Mouse (Mus musculus) intestine, postnatal 0 days (tissue): ENCODE results near the gene Tor4a. TPM values are rescaled to one million over a fixed set of nuclear protein-coding genes. Genes with fewer than 3 reads are reported as not detected.

Experiments used
- ATAC-seq: fragments of 200-750 bp; cut with Nextera tagmentation; 2 replicates; pipeline ENCODE4 v1.8.0; 2017; ENCODE audit warnings: mild to moderate bottlenecking, moderate TSS enrichment, moderate library complexity
- H3K27ac ChIP-seq: fragments of 300-500 bp; sonication (generic); 2 replicates; pipeline ENCODE4 v1.5.1; 2014; ENCODE audit warnings: mild to moderate bottlenecking, low read depth, low read length, moderate library complexity
- H3K27me3 ChIP-seq: fragments of 300-500 bp; sonication (generic); replicated peaks from 2 replicates; pipeline ENCODE4 v1.6.1; 2014; ENCODE audit warnings: low read length, mixed read lengths; ENCODE audit not compliant: control insufficient read depth, insufficient read depth
- H3K36me3 ChIP-seq: fragments of 300-500 bp; sonication (generic); 2 replicates; pipeline ENCODE4 v1.6.1; 2014; ENCODE audit warnings: mild to moderate bottlenecking, moderate library complexity; ENCODE audit not compliant: control insufficient read depth, insufficient read depth
- H3K4me1 ChIP-seq: fragments of 300-500 bp; sonication (generic); replicated peaks from 2 replicates; pipeline ENCODE4 v1.6.1; 2014; ENCODE audit warnings: antibody characterized with exemption, low read length, mixed read lengths; ENCODE audit not compliant: control insufficient read depth, insufficient read depth
- H3K4me2 ChIP-seq: fragments of 300-500 bp; sonication (generic); replicated peaks from 2 replicates; pipeline ENCODE4 v1.6.1; 2014; ENCODE audit warnings: low read depth, mild to moderate bottlenecking, moderate library complexity
- H3K4me3 ChIP-seq: fragments of 300-500 bp; sonication (generic); 2 replicates; pipeline ENCODE4 v1.5.1; 2014; ENCODE audit warnings: low read depth, low read length
- H3K9ac ChIP-seq: fragments of 300-500 bp; sonication (generic); 2 replicates; pipeline ENCODE4 v1.6.1; 2014; ENCODE audit warnings: mild to moderate bottlenecking, low read depth, low read length
- H3K9me3 ChIP-seq: fragments of 300-500 bp; sonication (generic); 2 replicates; pipeline ENCODE4 v1.6.1; 2016; ENCODE audit warnings: mixed run types; ENCODE audit not compliant: control insufficient read depth
- CTCF ChIP-seq: sonication (generic); IDR thresholded peaks from 2 replicates; pipeline ENCODE4 v1.5.1; 2016; ENCODE audit warnings: low read depth, mild to moderate bottlenecking, control low read depth, antibody characterized with exemption, moderate library complexity
- WGBS: fragments of 180-500 bp; shearing (Covaris S2); extraction: QIAGEN DNeasy Blood & Tissue Kit; methylation state at CpG from one replicate; pipeline ENCODE4 v1.1.7; 2014; 5-methylcytosine and 5-hydroxymethylcytosine counted together
- polyA plus RNA-seq: library from polyadenylated mRNA; unstranded; fragments of >200 nt; fragmentation: Nextera tagmentation; extraction: Ambion mirVana; gene quantifications from 2 replicates; pipeline ENCODE4 v1.2.1, GENCODE M21; 2015

The Tor4a gene
- polyA plus RNA-seq, 1 experiment from 2014 or later: 12.6 TPM

DNA sequence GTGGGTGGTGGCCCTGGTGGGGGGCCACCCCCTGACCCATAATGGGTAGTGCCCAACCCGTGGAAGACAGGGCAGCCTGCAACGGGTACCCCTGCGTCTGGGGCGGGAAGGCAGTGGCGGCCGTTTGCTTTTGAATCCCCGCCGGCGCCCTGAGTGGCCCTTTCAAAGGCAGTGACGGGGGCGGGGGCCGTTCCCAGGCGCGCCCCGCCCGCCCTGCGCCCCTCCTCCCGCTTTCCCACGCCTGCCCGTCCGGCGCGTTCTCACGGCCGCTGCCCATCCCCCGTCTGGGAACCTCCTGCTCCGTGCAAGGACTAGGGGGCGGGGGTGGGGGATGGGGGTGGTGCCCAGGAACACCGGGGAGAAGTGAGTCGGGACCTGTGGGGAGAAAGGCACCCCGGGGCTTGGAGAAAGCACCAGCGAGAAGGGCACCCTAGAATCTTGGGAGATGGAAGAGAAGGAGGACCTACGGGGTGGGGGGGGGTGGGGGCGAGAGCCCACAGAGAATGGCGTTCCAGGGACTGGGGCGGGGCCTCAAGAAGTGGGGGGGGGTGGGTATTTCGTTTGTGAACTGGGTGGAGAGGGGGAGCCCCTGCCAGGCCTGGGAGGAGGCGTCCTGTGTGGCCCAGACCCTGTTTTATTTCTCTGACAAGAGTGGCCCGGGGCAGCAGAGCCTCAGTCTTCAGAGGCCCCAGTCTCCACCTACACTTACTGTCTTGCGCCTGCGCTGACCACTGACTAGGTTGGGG, 28.6 kb downstream of the Tor4a start:
- ATAC-seq: peak; percentile 44; the same call in 1 of the 2 replicates
- H3K4me1 ChIP-seq: peaks cover 16% of the 10 kb centered on the region
- H3K9ac ChIP-seq: peak overlapping the region; percentile 35; the same call in 1 of the 2 replicates
- peak overlapping the region; percentile 61 for H3K27ac ChIP-seq
- no peaks in the 10 kb centered on the region for H3K36me3 ChIP-seq
- whole genome bisulfite sequencing: 4% methylated on average over 40 of the region's 41 CpGs
- no peaks in the 10 kb centered on the region for H3K27me3 ChIP-seq
- TF ChIP-seq CTCF: no peak
- H3K4me2 ChIP-seq: peak overlapping the region; percentile 85
- H3K9me3 ChIP-seq: no peaks in the 10 kb centered on the region
- H3K4me3 ChIP-seq: peak overlapping the region; percentile 36

DNA sequence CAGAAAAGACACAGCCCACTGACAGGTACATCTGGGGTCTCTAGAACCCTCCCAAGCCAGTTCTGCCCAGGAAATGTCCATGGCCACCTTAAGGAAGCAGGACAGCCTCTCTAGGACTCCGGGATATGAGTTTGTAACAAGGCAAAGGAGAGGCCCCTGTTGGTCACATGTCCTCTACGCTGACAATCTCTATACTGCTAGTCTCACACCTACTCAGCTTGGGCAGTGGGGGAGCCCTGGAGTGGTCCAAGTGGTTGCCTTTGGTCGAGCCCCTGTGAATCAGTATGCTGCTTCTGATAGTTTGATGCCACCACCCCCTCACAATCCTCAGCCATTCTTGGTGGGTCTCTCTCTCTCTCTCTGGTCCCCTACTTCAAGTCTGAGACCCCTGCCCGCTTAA, 29.2 kb downstream of the Tor4a start:
- TF ChIP-seq CTCF: 0 out of 2 replicates have a peak, but pooled peaks have one; percentile 10
- Histone ChIP-seq H3K4me1 (peaks cover 13% of the 10 kb centered on the region), H3K9ac (peak overlapping the region; percentile 35; the same call in 1 of the 2 replicates), H3K9me3 (no peaks in the 10 kb centered on the region), H3K4me3 (peak overlapping the region; percentile 36), H3K4me2 (peak overlapping the region; percentile 85), H3K36me3 (no peaks in the 10 kb centered on the region), H3K27ac (peak overlapping the region; percentile 61), H3K27me3 (no peaks in the 10 kb centered on the region)
- ATAC-seq: peak; percentile 53
- 20% methylated on average over 4 of the region's 4 CpGs for WGBS

DNA sequence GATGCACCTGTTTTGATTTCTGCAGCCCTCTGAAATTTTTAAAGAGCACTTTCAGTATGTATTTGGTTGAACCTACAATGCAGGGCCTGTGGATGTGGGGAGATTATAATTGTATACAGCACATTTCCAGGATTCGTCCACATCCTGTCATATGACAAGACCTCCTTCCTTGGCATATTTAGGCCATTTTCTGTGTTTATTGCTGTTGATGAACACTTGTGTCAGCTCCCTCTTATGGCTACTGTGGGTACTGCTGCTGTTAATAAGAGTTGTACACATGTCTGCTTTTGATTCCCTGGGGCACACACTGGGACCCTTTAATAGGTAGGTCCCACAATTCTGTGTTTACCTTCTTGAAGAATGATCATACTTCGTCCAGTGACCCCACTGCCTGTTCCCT, 39.0 kb downstream of the Tor4a start:
- WGBS: 40% methylated on average over 2 of the region's 2 CpGs

DNA sequence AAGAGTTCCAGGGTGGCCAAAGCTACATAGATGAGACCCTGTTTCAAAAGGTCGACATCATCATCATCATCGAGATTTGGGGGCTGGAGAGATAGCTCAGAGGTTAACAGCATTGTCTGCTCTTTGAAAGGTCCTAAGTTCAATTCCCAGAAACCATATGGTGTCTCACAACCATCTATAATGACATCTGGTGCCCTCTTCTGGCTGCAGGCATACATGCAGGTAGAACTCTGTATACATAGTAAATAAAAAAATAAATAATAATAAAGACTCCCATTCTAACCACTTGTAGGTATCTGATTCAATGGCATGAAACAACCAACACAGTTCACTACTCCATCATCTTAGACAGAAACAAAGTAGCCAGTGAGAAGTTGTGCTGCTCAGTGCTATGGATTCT, 39.7 kb downstream of the Tor4a start:
- Histone ChIP-seq H3K4me3 (no peak overlapping the region), H3K9ac (no peak overlapping the region), H3K27ac (peak overlapping the region; percentile 47; the same call in 1 of the 2 replicates), H3K36me3 (no peaks in the 10 kb centered on the region), H3K4me2 (no peak overlapping the region), H3K4me1 (no peaks in the 10 kb centered on the region), H3K27me3 (no peaks in the 10 kb centered on the region), H3K9me3 (no peaks in the 10 kb centered on the region)
- 49% methylated on average over 2 of the region's 2 CpGs for WGBS
- no peak for ATAC-seq
- peak; percentile 64 for TF ChIP-seq CTCF

More for the DNA sequence above, 39.0 kb downstream of the Tor4a start:
- Histone ChIP-seq H3K4me3 (no peak overlapping the region), H3K36me3 (no peaks in the 10 kb centered on the region), H3K4me2 (no peak overlapping the region), H3K9me3 (no peaks in the 10 kb centered on the region), H3K4me1 (no peaks in the 10 kb centered on the region), H3K27ac (no peak overlapping the region), H3K9ac (no peak overlapping the region), H3K27me3 (no peaks in the 10 kb centered on the region)
- no peak for ATAC-seq
- peak; percentile 77 for TF ChIP-seq CTCF

DNA sequence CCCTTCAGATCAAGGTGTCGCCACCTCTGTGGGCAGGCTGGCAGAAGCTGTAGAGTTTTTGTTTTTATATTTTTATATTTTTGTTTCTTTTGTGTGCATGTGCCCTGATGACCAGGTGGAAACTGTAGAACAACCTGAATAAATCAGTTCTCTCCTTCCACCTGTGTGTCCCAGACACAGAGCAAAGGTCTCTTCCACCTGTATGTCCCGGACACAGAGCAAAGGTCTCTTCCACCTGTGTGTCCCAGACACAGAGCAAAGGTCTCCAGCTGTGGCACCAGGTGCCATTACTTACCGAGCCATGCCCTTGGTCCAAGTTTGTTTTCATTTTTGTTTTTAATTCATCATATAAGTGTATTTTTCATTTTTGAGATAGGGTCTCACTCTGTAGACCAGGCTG, 40.5 kb downstream of the Tor4a start:
- TF ChIP-seq CTCF: no peak
- H3K4me2 ChIP-seq: no peak overlapping the region
- WGBS: 59% methylated on average over 3 of the region's 3 CpGs
- H3K36me3 ChIP-seq: no peaks in the 10 kb centered on the region
- peak overlapping the region; percentile 77 for H3K27ac ChIP-seq
- H3K27me3 ChIP-seq: no peaks in the 10 kb centered on the region
- no peaks in the 10 kb centered on the region for H3K4me1 ChIP-seq
- ATAC-seq: peak; percentile 96
- no peak overlapping the region for H3K4me3 ChIP-seq
- no peaks in the 10 kb centered on the region for H3K9me3 ChIP-seq
- H3K9ac ChIP-seq: no peak overlapping the region

DNA sequence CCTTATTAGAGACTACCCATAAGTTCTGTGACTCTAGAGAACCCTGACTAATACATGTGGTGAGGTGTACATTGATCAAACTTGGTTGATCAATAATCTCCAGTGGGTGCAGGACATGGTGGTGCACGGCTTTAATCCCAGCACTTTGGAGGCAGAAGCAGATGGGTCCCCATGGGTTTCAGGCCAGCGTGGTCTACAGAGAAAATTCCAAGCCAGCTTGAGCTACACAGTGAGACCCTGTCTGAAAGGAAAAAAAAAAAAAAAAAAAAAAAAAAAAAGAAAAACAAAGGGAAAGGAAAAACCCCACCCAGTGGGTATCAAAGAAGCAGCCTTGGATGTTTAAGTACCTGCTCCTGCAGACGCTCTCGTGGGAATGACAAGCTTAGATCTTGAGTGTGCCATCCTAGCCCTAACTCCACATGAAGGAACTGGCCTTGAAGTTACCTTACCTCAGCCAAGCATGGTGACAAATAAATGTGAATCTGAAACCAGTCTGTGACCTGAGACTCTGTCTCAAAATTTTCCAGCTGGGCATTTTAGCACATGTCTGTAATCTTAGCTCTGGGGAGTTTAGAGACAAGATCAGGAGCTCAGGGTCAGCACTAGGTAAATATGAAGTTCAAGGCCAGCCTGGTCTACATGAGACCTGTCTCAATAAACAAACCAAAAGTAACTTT, 45.3 kb downstream of the Tor4a start:
- H3K36me3 ChIP-seq: no peaks in the 10 kb centered on the region
- no peak overlapping the region for H3K27ac ChIP-seq
- no peaks in the 10 kb centered on the region for H3K9me3 ChIP-seq
- no peak for TF ChIP-seq CTCF
- ATAC-seq: no peak
- 76% methylated on average over 4 of the region's 4 CpGs for WGBS
- H3K27me3 ChIP-seq: no peaks in the 10 kb centered on the region
- no peak overlapping the region for H3K9ac ChIP-seq
- no peak overlapping the region for H3K4me3 ChIP-seq
- no peaks in the 10 kb centered on the region for H3K4me1 ChIP-seq
- H3K4me2 ChIP-seq: no peak overlapping the region
